Mouse (Mus musculus): ENCODE results near the gene Zdhhc3. TPM values are rescaled to one million over a fixed set of nuclear protein-coding genes. Genes with fewer than 3 reads are reported as not detected.
A peak's percentile ranks its signal among the peaks of the same experiment; 100 is the strongest.

The Zdhhc3 gene
- total RNA-seq, 1 experiment from 2014 or later: 26.5 TPM

GRCm38 (mm10) chr9:123123571-123124412 lies 10.8 kb upstream of the Zdhhc3 start:
- peak; percentile 49; the same call in 1 of the 2 replicates for ATAC-seq (ENCODE audit: extremely low read depth, insufficient number of reproducible peaks, low FRiP score, poor library complexity, severe bottlenecking)

- ATAC-seq (ENCODE audit: extremely low read depth, insufficient number of reproducible peaks, low FRiP score, poor library complexity, severe bottlenecking): no peak
These were observed 10.0 kb upstream of the Zdhhc3 start for GRCm38 (mm10) chr9:123123017-123123416.

GRCm38 (mm10) chr9:123115566-123115965 lies 2.6 kb upstream of the Zdhhc3 start:
- ATAC-seq (ENCODE audit: extremely low read depth, insufficient number of reproducible peaks, low FRiP score, poor library complexity, severe bottlenecking): no peak

- no peak for ATAC-seq (ENCODE audit: extremely low read depth, insufficient number of reproducible peaks, low FRiP score, poor library complexity, severe bottlenecking)
These were observed 926 bp upstream of the Zdhhc3 start for GRCm38 (mm10) chr9:123113931-123114330.

GRCm38 (mm10) chr9:123111751-123112221 lies 1.2 kb downstream of the Zdhhc3 start:
- ATAC-seq (ENCODE audit: extremely low read depth, insufficient number of reproducible peaks, low FRiP score, poor library complexity, severe bottlenecking): no peak

GRCm38 (mm10) chr9:123109188-123109587 lies 3.8 kb downstream of the Zdhhc3 start:
- ATAC-seq (ENCODE audit: extremely low read depth, insufficient number of reproducible peaks, low FRiP score, poor library complexity, severe bottlenecking): no peak

- peak; percentile 69 for ATAC-seq (ENCODE audit: extremely low read depth, insufficient number of reproducible peaks, low FRiP score, poor library complexity, severe bottlenecking)
These were observed 5.8 kb downstream of the Zdhhc3 start for GRCm38 (mm10) chr9:123107186-123107585.

GRCm38 (mm10) chr9:123104362-123104761 lies 8.6 kb downstream of the Zdhhc3 start:
- no peak for ATAC-seq (ENCODE audit: extremely low read depth, insufficient number of reproducible peaks, low FRiP score, poor library complexity, severe bottlenecking)

- no peak for ATAC-seq (ENCODE audit: extremely low read depth, insufficient number of reproducible peaks, low FRiP score, poor library complexity, severe bottlenecking)
These were observed 9.6 kb downstream of the Zdhhc3 start for GRCm38 (mm10) chr9:123103425-123103824.

GRCm38 (mm10) chr9:123099631-123100455 lies 13.2 kb downstream of the Zdhhc3 start:
- ATAC-seq (ENCODE audit: extremely low read depth, insufficient number of reproducible peaks, low FRiP score, poor library complexity, severe bottlenecking): no peak

GRCm38 (mm10) chr9:123090844-123091243 lies 22.2 kb downstream of the Zdhhc3 start:
- ATAC-seq (ENCODE audit: extremely low read depth, insufficient number of reproducible peaks, low FRiP score, poor library complexity, severe bottlenecking): no peak

GRCm38 (mm10) chr9:123087558-123087957 lies 25.4 kb downstream of the Zdhhc3 start:
- ATAC-seq (ENCODE audit: extremely low read depth, insufficient number of reproducible peaks, low FRiP score, poor library complexity, severe bottlenecking): no peak

- no peak for ATAC-seq (ENCODE audit: extremely low read depth, insufficient number of reproducible peaks, low FRiP score, poor library complexity, severe bottlenecking)
These were observed 27.6 kb downstream of the Zdhhc3 start for GRCm38 (mm10) chr9:123085373-123085772.

- ATAC-seq (ENCODE audit: extremely low read depth, insufficient number of reproducible peaks, low FRiP score, poor library complexity, severe bottlenecking): no peak
These were observed 32.2 kb downstream of the Zdhhc3 start for GRCm38 (mm10) chr9:123080796-123081195.

GRCm38 (mm10) chr9:123080355-123080754 lies 32.6 kb downstream of the Zdhhc3 start:
- no peak for ATAC-seq (ENCODE audit: extremely low read depth, insufficient number of reproducible peaks, low FRiP score, poor library complexity, severe bottlenecking)

- no peak for ATAC-seq (ENCODE audit: extremely low read depth, insufficient number of reproducible peaks, low FRiP score, poor library complexity, severe bottlenecking)
These were observed 33.9 kb downstream of the Zdhhc3 start for GRCm38 (mm10) chr9:123079149-123079548.

GRCm38 (mm10) chr9:123060172-123060571 lies 52.8 kb downstream of the Zdhhc3 start:
- ATAC-seq (ENCODE audit: extremely low read depth, insufficient number of reproducible peaks, low FRiP score, poor library complexity, severe bottlenecking): no peak

- ATAC-seq (ENCODE audit: extremely low read depth, insufficient number of reproducible peaks, low FRiP score, poor library complexity, severe bottlenecking): peak; percentile 99
These were observed 54.2 kb downstream of the Zdhhc3 start for GRCm38 (mm10) chr9:123058724-123059292.

- ATAC-seq (ENCODE audit: extremely low read depth, insufficient number of reproducible peaks, low FRiP score, poor library complexity, severe bottlenecking): peak; percentile 45; the same call in 1 of the 2 replicates
These were observed 65.3 kb downstream of the Zdhhc3 start for GRCm38 (mm10) chr9:123047665-123048064.

Data from neutrophil, adult 5-6 weeks (primary cell).